Mouse (Mus musculus): ENCODE results near the gene Nr2f2.

- no peak for TF ChIP-seq CTCF (conservative IDR thresholded peaks at IDR 0.05; ENCODE audit: insufficient read depth, insufficient read length, low read depth, low read length)
- no peak for TF ChIP-seq POLR2A (IDR thresholded peaks at IDR 0.05; ENCODE audit: low read depth, low read length)
Observed at GRCm38 (mm10) chr7:70348064-70348976, 18.2 kb downstream of the Nr2f2 start.
